Mouse (Mus musculus): ENCODE measurements around the gene Hectd4.
"Not testable (repeated sequence)": the region's sequence is repeated elsewhere in the genome, so short reads cannot be mapped to it uniquely, and the experiment has no call there.

Gene Hectd4

DNA sequence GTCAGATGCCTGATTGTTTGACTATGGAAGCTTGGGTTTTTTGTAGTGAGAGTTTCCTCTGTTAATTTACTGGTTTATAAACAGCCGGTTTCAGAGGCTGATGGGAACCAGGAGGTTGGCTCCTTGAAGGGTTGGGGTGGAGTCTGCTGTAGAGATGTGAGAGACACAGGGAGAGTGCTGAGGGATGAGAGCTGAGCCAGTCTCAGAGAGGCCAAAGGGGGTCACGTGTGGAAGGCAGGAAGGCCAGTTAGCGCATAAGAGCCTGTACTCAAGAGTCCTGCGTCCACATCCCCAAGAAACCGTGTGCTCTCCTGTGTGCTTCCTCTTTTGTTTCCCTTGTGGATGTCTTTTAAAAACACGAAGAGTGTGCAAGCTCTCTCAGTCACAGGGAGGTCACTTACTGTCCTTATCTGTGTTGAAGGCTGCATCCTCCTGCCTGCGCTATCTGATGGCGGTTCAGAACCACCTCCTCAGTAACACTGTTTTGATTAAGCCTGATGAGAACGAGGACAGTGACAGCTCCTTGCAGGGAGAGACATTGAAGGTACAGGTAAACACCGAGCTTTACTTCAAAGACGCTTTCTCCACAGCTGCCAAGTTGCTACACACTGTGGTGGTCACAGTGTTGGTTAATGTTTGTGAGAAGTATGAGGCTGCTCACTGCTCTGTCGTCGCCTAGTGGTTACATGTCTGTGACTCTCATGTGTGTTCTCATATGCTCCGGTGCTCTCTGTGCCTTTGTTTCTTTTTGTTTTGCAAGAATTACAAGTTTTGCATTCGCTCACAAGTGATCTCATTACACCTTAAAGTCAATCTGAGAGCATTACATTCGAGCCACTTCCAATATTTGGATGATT, 72.5 kb downstream of the Hectd4 start:
- DNase-seq, result no peak

DNA sequence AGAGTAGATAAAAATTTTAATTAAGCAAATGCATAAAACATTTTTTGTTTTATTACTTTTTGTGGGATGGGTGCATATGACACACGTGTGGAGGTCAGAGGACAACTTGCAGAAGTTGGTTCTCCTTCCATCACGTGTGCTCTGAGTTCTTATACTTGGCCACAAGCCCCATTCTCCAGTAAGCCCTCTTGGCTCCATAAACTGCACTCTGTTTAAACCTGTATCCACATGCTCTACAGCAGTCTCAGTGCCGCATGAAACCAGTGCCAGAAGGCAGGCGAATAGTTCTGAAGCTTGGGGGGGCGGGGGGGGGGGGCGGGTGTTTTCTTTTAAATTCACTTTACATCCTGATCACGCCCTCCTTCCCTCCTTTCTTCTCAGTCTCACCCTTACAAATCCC, 85.0 kb downstream of the Hectd4 start:
- no peak for DNase-seq

DNA sequence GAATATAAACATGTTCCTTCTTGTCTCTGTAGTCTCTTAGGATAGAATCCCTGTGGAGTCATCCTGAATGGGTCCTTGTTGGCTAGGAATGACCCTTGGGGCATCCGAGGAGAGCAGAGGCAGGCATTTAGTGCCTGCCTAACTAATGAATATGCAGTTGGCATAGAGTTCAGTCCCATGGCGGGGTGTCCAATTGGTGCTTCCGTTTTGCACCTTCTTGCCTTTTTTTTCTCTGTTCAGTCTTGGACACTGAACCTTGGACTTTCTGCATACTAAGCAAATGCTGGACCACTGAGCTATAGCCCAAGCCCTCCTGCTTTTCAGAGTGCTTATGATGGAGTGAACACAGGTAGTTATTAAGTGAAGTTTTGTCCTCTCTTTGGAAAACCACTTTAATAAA, 87.6 kb downstream of the Hectd4 start:
- no peak for DNase-seq

DNA sequence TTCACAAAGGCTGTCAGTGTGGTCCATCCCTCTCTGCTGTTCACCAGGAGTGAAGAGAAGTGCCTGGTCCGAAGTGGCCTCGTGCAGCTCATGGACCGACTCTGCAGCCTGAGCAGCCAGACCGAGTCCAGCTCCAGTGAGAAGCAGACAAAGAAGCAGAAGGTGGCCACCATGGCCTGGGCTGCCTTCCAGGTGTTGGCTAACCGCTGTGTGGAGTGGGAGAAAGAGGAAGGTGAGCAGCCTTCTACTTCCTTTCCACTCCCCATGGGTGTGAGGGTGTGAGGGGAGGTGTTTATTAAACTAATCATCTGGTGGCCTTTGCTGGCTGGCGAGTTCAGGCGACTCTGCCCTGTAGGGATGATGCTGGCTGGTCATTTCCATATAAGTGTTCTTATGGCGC, 91.6 kb downstream of the Hectd4 start:
- DNase-seq, result no peak

DNA sequence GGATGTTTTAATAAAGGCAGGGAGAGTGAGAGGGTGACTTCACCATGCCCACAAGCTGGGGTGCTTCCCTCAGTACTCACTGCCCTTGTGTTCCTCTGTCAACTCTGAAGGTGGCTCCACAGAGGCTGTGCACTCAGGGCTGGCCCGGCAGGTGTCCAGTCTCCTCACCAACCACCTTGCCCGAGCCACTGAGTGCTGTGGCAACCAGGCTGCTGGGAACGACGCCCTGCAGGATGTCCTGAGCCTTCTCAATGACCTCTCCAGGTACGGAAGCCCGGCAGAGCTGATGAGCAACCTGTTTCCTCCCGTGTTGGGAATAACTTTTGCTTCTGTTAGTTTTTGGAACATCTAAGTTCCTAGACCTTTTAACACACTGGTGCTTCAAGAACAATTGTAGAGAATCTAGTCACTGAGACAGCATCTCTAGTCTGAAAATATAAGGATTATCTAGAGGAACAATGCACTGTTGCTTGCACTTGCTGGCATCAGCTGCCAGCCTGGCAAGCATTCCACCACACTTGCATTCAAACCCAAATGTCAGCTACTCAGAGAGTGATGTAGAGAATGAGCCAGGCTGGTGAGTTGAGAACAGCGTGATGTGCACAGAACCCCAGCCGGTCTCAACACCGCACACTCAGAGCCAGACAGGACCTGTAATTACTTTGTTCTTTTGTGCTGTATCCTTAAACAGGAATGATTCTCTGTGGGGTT, 93.9 kb downstream of the Hectd4 start:
- no peak for DNase-seq

DNA sequence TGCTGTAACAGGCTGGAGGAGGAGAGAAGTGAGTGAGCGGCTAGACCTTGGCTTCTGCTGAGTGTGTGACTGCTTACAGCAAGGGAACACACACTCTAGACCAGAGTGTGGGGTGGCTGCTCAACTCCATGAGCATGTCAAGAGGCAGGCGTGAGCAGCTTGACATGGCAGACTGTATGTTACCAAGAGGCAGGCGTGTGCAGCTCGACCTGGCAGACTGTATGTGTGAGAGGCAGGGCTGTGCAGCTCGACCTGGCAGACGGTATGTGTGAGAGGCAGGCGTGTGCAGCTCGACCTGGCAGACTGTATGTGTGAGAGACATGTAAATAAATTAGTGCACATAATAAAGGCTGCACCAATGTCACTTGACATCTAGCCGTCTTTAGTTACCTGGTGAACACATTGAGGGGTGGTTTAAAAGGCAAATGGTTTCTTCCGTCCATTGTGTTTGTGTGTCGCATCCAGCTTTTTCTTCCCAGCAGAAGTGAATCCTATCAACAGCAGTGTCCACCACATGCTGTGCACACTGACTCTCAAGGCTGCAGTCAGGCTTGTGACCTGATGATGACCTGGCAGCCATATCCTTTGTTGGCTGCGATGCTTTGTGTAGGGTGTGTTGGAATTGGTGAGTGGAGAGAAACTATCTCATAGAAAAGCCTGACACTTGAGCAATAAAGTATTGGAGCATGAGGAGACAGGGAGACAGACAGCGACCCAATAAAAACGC, 106.2 kb downstream of the Hectd4 start:
- DNase-seq, result no peak

DNA sequence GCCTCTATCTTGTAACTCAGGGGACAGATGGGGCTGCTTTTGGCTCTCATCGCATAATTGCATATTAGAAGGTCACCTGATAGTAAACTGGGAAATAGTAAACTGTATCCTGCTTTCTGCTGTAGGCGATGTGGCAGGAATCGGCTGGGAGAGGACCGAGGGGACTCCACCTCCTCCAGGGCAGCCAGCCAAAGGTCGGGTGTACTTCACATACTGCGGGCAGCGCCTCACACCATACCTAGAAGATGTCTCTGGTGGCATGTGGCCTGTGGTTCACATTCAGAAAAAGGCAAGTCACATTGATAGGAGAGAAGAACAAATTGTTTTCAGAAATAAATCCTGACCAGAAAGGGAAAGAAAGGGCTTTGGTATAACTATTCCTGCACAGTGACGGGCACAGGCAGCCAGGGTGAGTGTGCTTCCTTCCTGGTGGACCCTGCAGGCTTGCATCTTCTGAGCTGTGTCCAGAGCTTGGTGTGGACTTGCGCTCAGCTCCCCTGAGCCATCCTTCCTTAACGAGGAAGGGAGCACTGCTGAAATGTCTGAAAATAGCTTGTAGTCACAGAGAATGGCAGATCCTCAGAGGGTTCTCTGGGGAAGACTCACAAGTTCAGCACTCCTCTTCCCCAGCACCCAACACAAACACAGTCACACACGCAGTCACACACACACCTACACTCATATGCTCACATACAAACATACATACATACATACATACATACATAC, 109.5 kb downstream of the Hectd4 start:
- no peak for DNase-seq

DNA sequence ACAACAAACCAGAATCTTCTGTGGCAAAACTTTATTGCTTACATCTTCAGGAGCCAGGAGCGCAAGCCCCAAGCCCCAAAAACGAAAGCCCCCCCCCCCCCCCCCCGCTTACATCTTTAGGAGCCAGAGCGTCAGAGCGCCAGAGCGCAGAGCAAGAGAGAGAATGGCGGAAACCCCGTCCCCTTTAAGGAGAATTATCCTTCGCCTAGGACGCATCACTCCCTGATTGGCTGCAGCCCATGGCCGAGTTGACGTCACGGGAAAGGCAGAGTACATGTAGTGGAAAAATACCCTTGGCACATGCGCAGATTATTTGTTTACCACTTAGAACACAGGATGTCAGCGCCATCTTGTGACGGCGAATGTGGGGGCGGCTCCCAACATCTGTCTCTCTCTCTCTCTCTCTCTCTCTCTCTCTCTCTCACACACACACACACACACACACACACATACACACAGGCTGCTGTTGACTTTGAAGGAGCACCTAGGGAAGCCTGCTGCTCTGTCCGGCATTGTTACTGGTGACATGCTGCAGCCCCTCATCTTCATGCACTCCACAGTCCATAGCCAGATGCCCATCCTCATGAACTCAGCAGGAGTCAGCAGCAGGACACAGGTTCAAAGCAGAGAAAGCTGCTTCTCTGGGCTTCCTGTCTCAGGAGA, 110.3 kb downstream of the Hectd4 start:
- DNase-seq, result not testable (repeated sequence)

DNA sequence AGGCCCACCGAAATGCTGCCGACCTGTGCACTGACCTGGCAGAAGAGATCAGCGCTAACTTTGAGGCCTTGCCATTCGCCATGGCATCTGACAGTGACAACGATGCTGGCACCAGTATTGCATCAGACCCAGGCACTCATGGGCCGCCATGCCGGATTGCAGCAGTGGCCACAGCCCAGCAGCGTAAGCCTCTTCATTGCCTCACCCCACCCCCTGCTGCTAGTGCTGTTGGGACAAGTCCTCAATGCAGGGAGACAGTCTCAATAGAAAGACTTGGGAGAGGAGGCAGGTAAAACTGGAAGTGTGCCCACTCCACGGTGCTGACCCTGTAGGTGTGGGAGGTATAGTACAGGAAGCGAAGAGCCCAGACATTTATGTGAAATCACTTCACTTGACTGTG, 111.7 kb downstream of the Hectd4 start:
- DNase-seq, result no peak

DNA sequence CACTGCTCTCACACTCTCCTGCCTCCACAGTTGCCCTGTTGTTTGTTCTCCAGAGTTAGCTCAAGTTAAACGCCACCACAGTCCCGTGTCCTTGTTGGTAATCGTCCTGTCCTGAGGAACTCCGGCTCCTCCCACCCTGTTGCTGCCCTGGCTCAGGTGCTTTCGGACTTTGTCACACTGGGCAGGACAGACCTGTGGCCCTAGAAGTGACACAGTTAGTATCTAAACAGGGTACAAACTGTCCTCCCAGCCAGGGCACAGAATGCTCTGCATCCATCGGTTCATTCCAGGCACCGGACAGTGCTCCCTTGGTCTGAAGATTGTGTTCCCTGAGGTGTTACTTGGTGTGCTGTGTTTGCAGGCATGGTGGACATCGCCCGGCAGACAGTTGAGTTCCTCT, 114.0 kb downstream of the Hectd4 start:
- DNase-seq, result no peak

DNA sequence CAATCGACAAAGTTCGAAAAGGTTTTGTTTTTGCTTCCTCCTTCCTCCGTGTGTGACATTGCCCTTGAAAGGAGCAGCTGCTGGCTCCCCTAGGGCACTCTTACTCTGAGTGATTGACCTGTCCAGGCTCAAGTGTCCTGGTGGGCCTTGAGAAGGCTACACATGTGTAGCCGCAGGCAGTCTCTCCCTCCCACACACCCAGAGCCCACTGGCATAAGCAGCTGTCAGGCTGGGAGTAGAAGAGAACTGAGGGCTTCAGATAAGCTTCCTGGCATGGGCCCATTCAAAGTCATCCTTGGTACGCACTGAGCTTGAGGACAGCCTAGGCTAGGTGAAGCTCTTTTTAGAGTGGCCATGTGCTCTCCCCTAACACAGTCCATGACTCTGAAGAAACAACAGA, 114.4 kb downstream of the Hectd4 start:
- DNase-seq, result no peak

DNA sequence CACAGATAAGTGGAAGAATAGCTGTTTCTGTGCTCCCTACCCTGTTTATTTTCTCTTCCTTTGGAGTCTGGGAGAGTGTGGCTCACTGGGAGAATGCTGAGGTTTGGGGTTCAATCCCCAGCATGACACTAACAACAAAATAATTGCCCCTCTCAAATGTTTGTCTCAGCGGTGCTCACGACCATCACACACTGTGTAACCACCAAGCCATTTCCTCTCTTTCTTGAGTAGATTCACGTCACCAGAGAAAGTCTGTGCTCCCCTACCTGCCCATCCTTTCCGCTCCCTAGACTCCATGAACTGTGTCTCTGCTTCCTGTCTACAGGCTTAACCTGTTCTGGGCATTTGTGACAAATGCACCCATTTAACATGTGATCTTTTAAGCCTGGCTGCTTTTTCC, 115.4 kb downstream of the Hectd4 start:
- no peak for DNase-seq

DNA sequence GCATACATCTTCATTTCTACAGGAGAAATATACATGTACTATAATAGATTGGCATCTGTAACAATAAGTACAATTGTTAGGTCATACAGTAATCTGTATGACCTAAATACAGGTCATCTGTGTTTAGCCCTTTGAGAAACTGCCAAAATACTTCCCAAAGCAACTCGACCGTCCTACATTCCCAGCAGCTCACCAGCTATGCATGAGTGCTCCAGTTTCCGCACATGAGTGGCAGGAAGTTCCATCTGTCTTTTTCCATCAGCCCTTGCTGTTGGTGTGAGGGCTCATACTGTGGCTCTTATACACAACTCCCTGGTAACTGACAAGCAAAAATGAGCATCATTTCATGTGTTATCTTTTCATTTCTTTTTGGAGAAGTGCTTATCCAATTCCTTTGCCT, 116.0 kb downstream of the Hectd4 start:
- no peak for DNase-seq

DNA sequence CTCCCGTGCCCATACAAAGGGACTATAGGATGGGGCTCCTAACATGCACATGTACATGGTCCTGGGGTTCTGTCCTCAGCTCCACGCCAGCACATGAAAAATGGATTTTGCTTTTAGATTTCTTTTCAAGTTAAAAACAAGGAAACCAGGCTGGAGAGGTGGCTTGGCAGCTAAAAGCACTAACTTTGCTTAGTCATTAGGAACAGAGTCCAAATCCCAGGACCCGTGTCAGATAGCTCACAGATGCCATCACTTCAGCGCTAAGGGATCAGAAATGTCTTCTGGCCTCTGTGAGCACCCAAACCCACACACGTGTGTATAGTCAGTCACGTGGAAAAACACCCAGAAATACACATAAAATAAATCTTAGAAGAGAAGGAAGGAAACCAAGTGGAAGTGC, 116.8 kb downstream of the Hectd4 start:
- no peak for DNase-seq

DNA sequence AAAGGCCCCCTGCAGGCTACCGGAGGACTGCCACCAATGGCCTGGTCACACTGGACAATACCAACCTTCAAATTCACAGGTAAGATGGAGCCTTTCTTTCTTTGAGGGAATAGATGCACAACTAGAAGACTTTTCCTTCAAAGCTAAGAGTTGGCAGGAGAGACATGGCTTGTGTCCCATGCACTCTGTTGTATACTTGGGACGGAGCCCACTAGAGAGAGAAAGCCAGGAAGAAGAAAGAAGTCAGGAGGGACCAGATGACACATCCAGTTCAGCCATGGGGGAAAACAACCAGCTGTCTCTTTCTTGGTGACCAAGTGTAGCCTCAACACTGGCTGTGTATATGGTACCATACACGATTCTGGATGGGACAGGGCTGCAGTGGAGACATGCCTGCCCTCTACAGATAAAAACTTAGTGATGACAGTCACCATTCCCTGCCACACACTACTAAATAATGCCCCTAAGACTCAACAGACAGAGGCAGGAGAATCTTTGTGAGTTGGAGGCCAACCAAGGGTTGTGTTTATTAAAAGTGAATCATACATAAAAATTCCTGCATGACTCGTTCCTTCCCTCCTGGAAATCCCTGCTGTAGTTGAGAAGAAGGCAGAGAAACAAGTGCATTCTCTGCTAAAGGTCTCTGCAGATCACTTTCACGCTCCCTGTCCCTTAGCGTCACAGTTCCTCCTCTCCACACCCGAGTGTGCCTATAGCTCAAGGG, 119.7 kb downstream of the Hectd4 start:
- no peak for DNase-seq

DNA sequence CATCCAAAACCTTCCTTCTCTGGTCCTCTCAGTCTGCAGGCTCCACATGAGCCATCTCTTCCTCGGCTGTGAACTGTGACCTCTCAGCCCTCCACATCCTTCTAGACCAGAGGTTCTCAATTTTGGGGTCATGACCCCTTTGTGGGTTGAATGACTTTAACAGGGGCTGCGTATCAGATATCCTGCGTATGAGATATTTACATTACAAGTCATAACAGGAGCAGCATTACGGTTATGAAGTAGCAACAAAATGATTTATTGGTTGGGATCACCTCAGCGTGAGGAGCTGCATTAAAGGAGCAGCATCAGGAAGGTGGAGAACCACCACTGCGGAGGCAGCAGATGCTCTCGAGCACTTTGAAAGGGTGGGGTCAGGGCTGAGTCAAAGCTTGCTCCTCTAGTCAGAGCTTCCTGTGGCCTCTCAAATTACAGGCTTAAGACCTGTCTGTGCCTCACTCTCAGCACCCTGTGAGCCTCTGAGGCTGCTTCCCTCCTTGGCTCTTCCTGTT, 121.0 kb downstream of the Hectd4 start:
- peak; percentile 21 for DNase-seq

DNA sequence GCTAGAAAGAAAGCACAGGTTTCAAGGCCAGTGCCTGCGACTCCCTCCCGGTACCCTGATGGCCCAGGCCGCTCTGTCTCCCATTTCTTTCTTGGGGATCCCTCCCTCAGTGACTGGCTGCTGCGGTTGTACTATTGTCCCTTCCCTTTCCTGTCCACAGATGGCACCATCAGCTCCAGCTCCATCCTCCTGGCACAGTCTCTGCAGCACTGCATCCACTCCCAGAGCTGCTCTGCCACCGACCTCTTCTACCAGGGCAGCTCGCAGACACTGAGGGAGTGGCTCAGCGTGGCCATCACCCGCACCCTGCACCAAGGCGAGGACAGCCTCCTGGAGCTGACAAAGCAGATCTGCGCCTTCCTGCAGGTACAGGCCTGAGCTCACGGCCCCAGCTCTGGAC, 122.5 kb downstream of the Hectd4 start:
- no peak for DNase-seq

DNA sequence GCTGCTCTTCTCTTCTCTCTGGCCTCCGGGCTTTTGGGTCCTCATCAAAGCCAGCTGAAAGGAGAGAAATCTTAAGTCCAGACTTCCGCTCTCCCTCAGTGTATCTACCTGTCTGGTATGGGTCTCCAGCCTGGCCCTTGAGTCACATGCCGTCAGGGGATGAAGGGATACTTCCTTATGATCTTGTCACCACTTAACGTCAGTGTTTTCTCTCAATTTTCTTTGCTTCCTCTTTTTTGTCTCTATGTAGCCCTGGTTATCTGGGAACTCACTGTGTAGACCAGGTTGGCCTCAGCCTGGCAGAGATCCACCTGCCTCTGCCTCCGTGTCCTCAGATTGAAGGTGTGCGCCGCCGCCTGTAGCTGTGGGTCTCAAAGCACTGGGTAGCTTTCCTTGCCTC, 124.0 kb downstream of the Hectd4 start:
- DNase-seq, result no peak

DNA sequence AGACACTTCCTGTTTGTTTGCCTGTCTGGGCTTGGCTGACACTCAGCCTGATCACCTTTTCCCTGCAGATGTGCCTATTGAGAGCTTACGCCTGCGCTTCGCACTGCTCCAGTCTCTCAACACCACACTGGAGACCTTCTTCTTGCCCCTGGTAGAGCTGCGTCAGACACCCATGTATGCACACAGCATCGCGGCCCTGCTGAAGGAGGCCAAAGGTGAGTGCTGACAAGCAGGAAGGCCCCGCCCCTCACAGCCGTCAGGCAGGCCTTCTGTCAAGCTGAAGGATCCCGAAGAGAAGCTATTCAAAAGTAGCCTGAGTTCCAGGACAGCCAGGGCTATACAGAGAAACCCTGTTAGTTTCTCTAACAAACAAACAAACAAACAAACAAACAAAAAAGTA, 139.2 kb downstream of the Hectd4 start:
- DNase-seq, result no peak

DNA sequence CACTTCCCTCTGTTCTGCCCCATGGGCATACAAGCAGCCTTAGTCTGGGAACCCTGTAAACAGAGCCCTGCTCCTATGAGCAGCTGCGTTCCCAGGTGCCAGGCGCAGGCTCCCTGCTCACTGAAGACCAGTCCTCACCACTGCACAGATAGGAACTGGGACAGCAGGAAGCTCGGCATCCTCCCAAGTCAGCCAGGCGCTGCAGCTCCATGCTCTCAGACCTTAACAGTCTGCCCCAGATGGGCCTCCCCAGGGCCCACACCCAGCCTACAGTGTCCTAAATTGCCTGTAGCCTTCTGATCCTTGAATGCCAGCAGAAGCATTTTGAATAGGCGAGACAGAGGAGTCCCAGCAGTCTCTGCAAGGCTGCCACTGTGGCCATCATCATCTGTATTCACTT, 141.7 kb downstream of the Hectd4 start:
- DNase-seq, result no peak

DNA sequence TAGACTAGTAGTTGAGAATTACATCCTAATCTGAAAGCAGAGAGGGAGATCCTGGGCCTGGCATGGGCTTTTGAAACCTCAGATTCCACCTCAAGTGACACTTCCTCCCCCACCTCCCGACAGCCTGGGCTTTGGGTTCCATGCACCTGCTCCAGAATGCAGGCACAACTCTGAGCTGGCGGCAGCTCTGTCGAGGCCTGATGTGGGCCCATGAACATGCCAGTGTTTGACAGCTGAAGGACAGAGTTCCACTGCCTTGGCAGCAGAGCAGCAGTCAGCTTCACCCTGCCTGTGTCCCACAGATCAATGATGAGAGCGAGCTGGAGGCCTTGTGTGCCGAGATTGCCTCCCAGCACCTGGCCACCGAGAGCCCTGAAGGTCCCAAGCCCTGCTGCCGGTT, 143.4 kb downstream of the Hectd4 start:
- no peak for DNase-seq
